Mouse (Mus musculus): Measurements from ENCODE around the gene Supt7l. TPM values are rescaled to one million over a fixed set of nuclear protein-coding genes. Genes with fewer than 3 reads are reported as not detected.

Gene Supt7l
- polyA plus RNA-seq (2014; fragmentation: Illumina TruSeq; extraction: RNeasy Lipid Tissue Mini Kit (QIAGEN cat#74804); ENCODE audit: low read depth, low replicate concordance) = 14.0 TPM

GRCm38 (mm10) chr5:31527707-31528106 lies at the start of gene Supt7l:
Gene Supt7l, minus strand, starts transcription at chr5:31527807.

GRCm38 (mm10) chr5:31526354-31527116 lies 1.1 kb downstream of the Supt7l start, which contains the start of gene Slc4a1ap:
Gene Slc4a1ap, plus strand, starts transcription at chr5:31526995.

GRCm38 (mm10) chr5:31494513-31495297 lies 32.9 kb downstream of the Supt7l start, which contains the start of gene Gpn1:
Gene Gpn1, plus strand, starts transcription at chr5:31494741.

GRCm38 (mm10) chr5:31485440-31485839 lies 42.2 kb downstream of the Supt7l start, which contains the start of gene 4930548H24Rik:
Gene 4930548H24Rik, plus strand, starts transcription at chr5:31485740.

Other genes with a start within 250 kb of the Supt7l start
- 45.4 TPM for gene Ift172, start 236.7 kb downstream of the Supt7l start, polyA plus RNA-seq (2014; fragmentation: Illumina TruSeq; extraction: RNeasy Lipid Tissue Mini Kit (QIAGEN cat#74804); ENCODE audit: low read depth, low replicate concordance)
- 6.8 TPM for gene Fndc4, start 231.7 kb downstream of the Supt7l start, polyA plus RNA-seq (2014; fragmentation: Illumina TruSeq; extraction: RNeasy Lipid Tissue Mini Kit (QIAGEN cat#74804); ENCODE audit: low read depth, low replicate concordance)
- 0.50 TPM for gene Gckr, start 230.4 kb downstream of the Supt7l start, polyA plus RNA-seq (2014; fragmentation: Illumina TruSeq; extraction: RNeasy Lipid Tissue Mini Kit (QIAGEN cat#74804); ENCODE audit: low read depth, low replicate concordance)
- 22.9 TPM for gene Zfp512, start 75.4 kb downstream of the Supt7l start, polyA plus RNA-seq (2014; fragmentation: Illumina TruSeq; extraction: RNeasy Lipid Tissue Mini Kit (QIAGEN cat#74804); ENCODE audit: low read depth, low replicate concordance)
- not detected for gene 4930548H24Rik, start 42.1 kb downstream of the Supt7l start, polyA plus RNA-seq (2014; fragmentation: Illumina TruSeq; extraction: RNeasy Lipid Tissue Mini Kit (QIAGEN cat#74804); ENCODE audit: low read depth, low replicate concordance)
- gene Gpn1, start 33.1 kb downstream of the Supt7l start, polyA plus RNA-seq (2014; fragmentation: Illumina TruSeq; extraction: RNeasy Lipid Tissue Mini Kit (QIAGEN cat#74804); ENCODE audit: low read depth, low replicate concordance) = 17.8 TPM
- gene Slc4a1ap, start 812 bp downstream of the Supt7l start, polyA plus RNA-seq (2014; fragmentation: Illumina TruSeq; extraction: RNeasy Lipid Tissue Mini Kit (QIAGEN cat#74804); ENCODE audit: low read depth, low replicate concordance) = 17.8 TPM
- 137 TPM for gene Mrpl33, start 69.1 kb upstream of the Supt7l start, polyA plus RNA-seq (2014; fragmentation: Illumina TruSeq; extraction: RNeasy Lipid Tissue Mini Kit (QIAGEN cat#74804); ENCODE audit: low read depth, low replicate concordance)
- 14.8 TPM for gene Rbks, start 169.8 kb upstream of the Supt7l start, polyA plus RNA-seq (2014; fragmentation: Illumina TruSeq; extraction: RNeasy Lipid Tissue Mini Kit (QIAGEN cat#74804); ENCODE audit: low read depth, low replicate concordance)
- 46.8 TPM for gene Babam2, start 169.9 kb upstream of the Supt7l start, polyA plus RNA-seq (2014; fragmentation: Illumina TruSeq; extraction: RNeasy Lipid Tissue Mini Kit (QIAGEN cat#74804); ENCODE audit: low read depth, low replicate concordance)

Measured in adipose tissue, adult 10 weeks (tissue).